Mouse (Mus musculus) heart, postnatal 14 days (tissue): ENCODE measurements around the gene Zfp513. TPM values are rescaled to one million over a fixed set of nuclear protein-coding genes. Genes with fewer than 3 reads are reported as not detected.
"Not testable (repeated sequence)": the region's sequence is repeated elsewhere in the genome, so short reads cannot be mapped to it uniquely, and the experiment has no call there.

ENCODE experiments used
- DNase-seq, 2 experiments: peaks; one replicate each; pipeline ENCODE4 v3.0.0; 2021 to 2022
- intact Hi-C: fragments of 180-260 bp; cut with DNase I; formaldehyde crosslinking; loops from one replicate; pipeline ENCODE4 v1.15.1; 2025
- long read RNA-seq, 2 experiments: library from polyadenylated mRNA; stranded (forward); transcript quantifications; one replicate each; pipeline ENCODE4 v2.0.0; 2021
- total RNA-seq, 2 experiments: library from RNA; stranded (reverse); gene quantifications; 2 replicates each; pipeline ENCODE4 v1.2.3; 2021

Gene Zfp513
- 10 to 100 TPM in 1 of 2 experiments, 1 to 10 TPM in 1; 9.9 to 10.6 TPM for total RNA-seq
- long read RNA-seq, experiment 1, transcript Zfp513-202 (4 exons, 2,228 nt) = major isoform, 16 of 24 reads
- long read RNA-seq, experiment 1, partial matches to known transcripts = 1 of 24 reads
- long read RNA-seq, experiment 1, other reads (novel, unspliced or antisense) = 6 of 24 reads
- long read RNA-seq, experiment 2, transcript Zfp513-202 (4 exons, 2,228 nt) = major isoform, 14 of 21 reads
- long read RNA-seq, experiment 2, partial matches to known transcripts = 3 of 21 reads
- long read RNA-seq, experiment 2, other reads (novel, unspliced or antisense) = 3 of 21 reads

- DNase-seq = peak; percentile 92 to 94
- intact Hi-C loops = no loop called here
Measured at GRCm38 (mm10) chr5:31201742-31202590, at the start of gene Zfp513. Zfp513 (minus strand) TSS chr5:31202303.

GRCm38 (mm10) chr5:31251541-31252101 lies 49.5 kb upstream of the Zfp513 start, which contains the start of gene Krtcap3:
Krtcap3 (plus strand) TSS chr5:31251691.
- DNase-seq = peak in 1 of 2 experiments; percentile 20
- intact Hi-C loops = no loop called here

GRCm38 (mm10) chr5:31250716-31251115 lies 48.6 kb upstream of the Zfp513 start:
- DNase-seq = no peak
- intact Hi-C loops = no loop called here

GRCm38 (mm10) chr5:31242191-31242590 lies 40.1 kb upstream of the Zfp513 start:
- intact Hi-C loops = no loop called here
- no peak for DNase-seq

GRCm38 (mm10) chr5:31241522-31242034 lies 39.5 kb upstream of the Zfp513 start:
- intact Hi-C loops = loop anchor here (2.0 kb wide), 1 partner anchor 21 kb away; the partner anchor contains the start of gene Ppm1g
- DNase-seq = no peak

- intact Hi-C loops = loop anchor here (2.0 kb wide), 1 partner anchor 20 kb away; the partner anchor contains the start of gene Ppm1g
- peak; percentile 97 to 98 for DNase-seq
Measured at GRCm38 (mm10) chr5:31240637-31241521, 38.8 kb upstream of the Zfp513 start, which contains the start of the genes Nrbp1 and Gm9970. Nrbp1 (plus strand) TSS chr5:31240864. Gm9970 (minus strand) TSS chr5:31241232.

GRCm38 (mm10) chr5:31226641-31227040 lies 24.5 kb upstream of the Zfp513 start:
- intact Hi-C loops = loop anchor here (10.0 kb wide), 1 partner anchor 228 kb away; the partner anchor contains the start of gene Zfp512
- no peak for DNase-seq

GRCm38 (mm10) chr5:31222696-31223095 lies 20.6 kb upstream of the Zfp513 start:
- intact Hi-C loops = loop anchor here (10.0 kb wide), 1 partner anchor 232 kb away; the partner anchor contains the start of gene Zfp512

GRCm38 (mm10) chr5:31221304-31221945 lies 19.3 kb upstream of the Zfp513 start:
- intact Hi-C loops = loop anchor here (2.0 to 10.0 kb wide), 3 partner anchors 19 to 233 kb away; partner anchors contain the start of genes Gm9970, Ift172, Nrbp1 and Zfp512
- DNase-seq = no peak

More at GRCm38 (mm10) chr5:31222696-31223095, 20.6 kb upstream of the Zfp513 start:
- DNase-seq = no peak

GRCm38 (mm10) chr5:31220448-31221303 lies 18.6 kb upstream of the Zfp513 start, which contains the start of gene Ppm1g:
Ppm1g (minus strand) TSS chr5:31220687.
- intact Hi-C loops = loop anchor here (2.0 to 10.0 kb wide), 3 partner anchors 20 to 234 kb away; partner anchors contain the start of genes Gm9970, Ift172, Nrbp1 and Zfp512
- peak; percentile 99 to 100 for DNase-seq

- intact Hi-C loops = loop anchor here (2.0 to 10.0 kb wide), 4 partner anchors 21 to 235 kb away; partner anchors contain the start of genes Gm9970, Ift172, Nrbp1 and Zfp512
- DNase-seq = peak in 1 of 2 experiments; percentile 58
Measured at GRCm38 (mm10) chr5:31219911-31220447, 17.9 kb upstream of the Zfp513 start.

- intact Hi-C loops = loop anchor here (5.0 kb wide), 1 partner anchor 108 kb away; no protein-coding TSS in a partner anchor
- no peak for DNase-seq
Measured at GRCm38 (mm10) chr5:31219474-31219873, 17.4 kb upstream of the Zfp513 start.

GRCm38 (mm10) chr5:31219070-31219469 lies 17.0 kb upstream of the Zfp513 start:
- intact Hi-C loops = loop anchor here (5.0 kb wide), 1 partner anchor 108 kb away; no protein-coding TSS in a partner anchor
- no peak for DNase-seq

- no peak for DNase-seq
- intact Hi-C loops = loop anchor here (5.0 kb wide), 1 partner anchor 109 kb away; no protein-coding TSS in a partner anchor
Measured at GRCm38 (mm10) chr5:31218294-31218693, 16.2 kb upstream of the Zfp513 start.

- DNase-seq = not testable (repeated sequence)
- intact Hi-C loops = loop anchor here (5.0 kb wide), 1 partner anchor 111 kb away; no protein-coding TSS in a partner anchor
Measured at GRCm38 (mm10) chr5:31216554-31216953, 14.5 kb upstream of the Zfp513 start.

- intact Hi-C loops = no loop called here
Measured at GRCm38 (mm10) chr5:31204421-31204820, 2.3 kb upstream of the Zfp513 start.

GRCm38 (mm10) chr5:31203866-31204265 lies 1.8 kb upstream of the Zfp513 start:
- no peak for DNase-seq
- intact Hi-C loops = no loop called here

More at GRCm38 (mm10) chr5:31204421-31204820, 2.3 kb upstream of the Zfp513 start:
- no peak for DNase-seq
